Mouse (Mus musculus): ENCODE results near the gene Thbs2. TPM values are rescaled to one million over a fixed set of nuclear protein-coding genes. Genes with fewer than 3 reads are reported as not detected.

Gene Thbs2
- 3.9 and 9.8 TPM in 2 replicates for polyA plus RNA-seq (2014; fragmentation: Nextera tagmentation; extraction: Ambion mirVana)

DNA sequence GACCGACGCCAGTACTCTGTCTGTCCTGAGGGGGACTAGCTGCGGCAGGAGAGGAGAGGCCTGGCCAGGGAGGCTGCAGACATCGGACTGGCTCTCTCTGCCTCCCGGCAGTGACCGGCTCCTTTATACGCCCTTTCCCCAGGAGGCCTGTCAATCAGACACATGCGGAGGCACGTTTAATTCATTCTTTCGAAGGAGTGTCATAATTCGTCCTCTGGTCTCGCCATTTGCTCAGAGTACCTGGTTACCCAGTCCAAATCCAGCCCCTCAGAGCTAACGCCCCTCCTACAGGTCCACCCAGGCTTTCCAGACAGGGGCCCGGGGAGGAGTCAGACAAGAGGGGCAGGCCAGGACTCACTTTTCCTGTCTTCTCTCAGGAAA is at the start of gene Thbs2:
Gene Thbs2 (minus strand): TSS at position 242 of the 381 bp plus-strand sequence.
- Histone ChIP-seq H3K27me3 (ENCODE audit: control insufficient read depth, insufficient read depth, low read length) (no peaks in the 10 kb centered on the region), H3K9ac (replicated peaks; ENCODE audit: low read depth, low read length) (peak within 1 kb of the TSS; percentile 22; the same call in 1 of the 2 replicates), H3K4me3 (ENCODE audit: low read depth, low read length) (peak within 1 kb of the TSS; percentile 11; the same call in 1 of the 2 replicates), H3K4me2 (ENCODE audit: low read depth, low read length) (peak within 1 kb of the TSS; percentile 37), H3K4me1 (ENCODE audit: control insufficient read depth, insufficient read depth, low read length) (peaks cover 6% of the 10 kb centered on the region; the same call in 1 of the 2 replicates), H3K27ac (ENCODE audit: low read depth, low read length) (no peak within 1 kb of the TSS), H3K36me3 (ENCODE audit: control insufficient read depth, insufficient read depth, low read length) (no peaks in the 10 kb centered on the region), H3K9me3 (ENCODE audit: control insufficient read depth, low read length) (no peaks in the 10 kb centered on the region)
- 1% methylated on average over 14 of the region's 14 CpGs for WGBS
- peak; percentile 68 for ATAC-seq (ENCODE audit: low read depth)

DNA sequence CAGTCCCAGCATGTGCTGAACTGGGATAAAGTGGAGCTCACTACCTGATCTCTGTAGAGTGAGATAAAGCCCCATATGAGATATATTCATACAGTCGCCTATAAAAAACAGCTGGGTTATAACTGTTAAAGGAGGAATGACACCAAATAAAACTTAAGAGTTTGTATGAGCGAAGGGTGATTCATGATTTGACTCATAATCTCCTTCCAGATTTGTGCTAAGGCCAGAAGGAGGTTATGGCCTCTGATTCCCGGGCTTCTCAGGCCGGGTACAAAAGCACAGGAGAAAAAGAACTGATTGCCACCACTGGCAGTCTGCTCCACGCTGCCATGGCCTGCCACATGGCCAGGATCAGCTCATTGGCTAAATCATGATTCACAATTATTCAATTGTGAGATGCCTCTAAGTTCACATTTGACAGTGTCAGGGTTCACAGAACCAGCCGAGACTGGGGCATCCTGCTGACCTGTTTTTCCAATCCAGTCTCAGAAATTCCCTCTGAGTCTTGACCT is 41.5 kb upstream of the Thbs2 start:
- H3K27ac ChIP-seq (ENCODE audit: low read depth, low read length): no peak overlapping the region
- H3K27me3 ChIP-seq (ENCODE audit: control insufficient read depth, insufficient read depth, low read length): no peaks in the 10 kb centered on the region
- 83% methylated on average over 6 of the region's 6 CpGs for WGBS
- no peak overlapping the region for H3K9ac ChIP-seq (replicated peaks; ENCODE audit: low read depth, low read length)
- H3K4me2 ChIP-seq (ENCODE audit: low read depth, low read length): no peak overlapping the region
- no peaks in the 10 kb centered on the region for H3K9me3 ChIP-seq (ENCODE audit: control insufficient read depth, low read length)
- no peaks in the 10 kb centered on the region for H3K4me1 ChIP-seq (ENCODE audit: control insufficient read depth, insufficient read depth, low read length)
- no peak overlapping the region for H3K4me3 ChIP-seq (ENCODE audit: low read depth, low read length)
- no peak for ATAC-seq (ENCODE audit: low read depth)
- H3K36me3 ChIP-seq (ENCODE audit: control insufficient read depth, insufficient read depth, low read length): no peaks in the 10 kb centered on the region

DNA sequence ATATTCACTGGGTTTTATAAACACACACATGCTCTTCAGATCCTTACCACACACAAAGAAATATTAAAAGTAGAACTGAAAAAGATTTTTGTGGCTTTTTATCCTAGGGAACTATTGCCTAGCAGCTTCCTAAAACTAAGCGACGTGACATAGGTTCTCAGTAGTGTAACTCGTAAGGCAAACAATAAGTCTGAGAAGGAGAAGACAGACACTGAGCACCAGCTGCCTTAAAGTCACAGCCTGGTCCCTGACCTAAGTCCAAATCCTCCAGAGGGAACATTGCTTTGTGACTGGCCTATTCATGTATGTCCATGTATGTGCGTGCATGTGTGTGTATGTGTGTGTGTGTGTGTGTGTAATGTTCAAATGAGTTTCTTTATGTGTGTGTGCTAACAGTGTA is 40.3 kb upstream of the Thbs2 start:
- Histone ChIP-seq H3K4me3 (ENCODE audit: low read depth, low read length) (no peak overlapping the region), H3K27me3 (ENCODE audit: control insufficient read depth, insufficient read depth, low read length) (no peaks in the 10 kb centered on the region), H3K36me3 (ENCODE audit: control insufficient read depth, insufficient read depth, low read length) (no peaks in the 10 kb centered on the region), H3K27ac (ENCODE audit: low read depth, low read length) (no peak overlapping the region), H3K4me2 (ENCODE audit: low read depth, low read length) (no peak overlapping the region), H3K9ac (replicated peaks; ENCODE audit: low read depth, low read length) (no peak overlapping the region), H3K9me3 (ENCODE audit: control insufficient read depth, low read length) (no peaks in the 10 kb centered on the region), H3K4me1 (ENCODE audit: control insufficient read depth, insufficient read depth, low read length) (no peaks in the 10 kb centered on the region)
- no peak for ATAC-seq (ENCODE audit: low read depth)
- WGBS: 82% methylated on average over 4 of the region's 4 CpGs

DNA sequence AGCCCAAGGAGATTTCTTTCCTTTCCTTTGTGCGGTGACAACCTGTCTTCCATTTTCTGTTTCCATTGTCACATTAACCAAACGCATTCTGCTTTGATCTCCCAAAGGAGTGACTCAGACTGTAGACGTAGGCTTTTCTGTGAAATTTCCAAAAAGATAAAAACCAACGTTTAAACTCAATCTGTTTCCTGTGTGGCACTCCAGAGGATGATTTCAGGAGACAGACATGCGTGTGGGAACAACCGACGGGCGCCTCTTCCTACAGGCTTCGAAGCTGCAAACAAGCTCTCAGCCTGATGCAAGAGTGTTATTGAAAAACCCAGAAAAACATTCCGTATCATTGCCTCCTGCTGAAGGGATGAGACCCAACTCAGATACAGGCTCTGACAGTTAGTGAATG is 39.9 kb upstream of the Thbs2 start:
- Histone ChIP-seq H3K4me1 (ENCODE audit: control insufficient read depth, insufficient read depth, low read length) (no peaks in the 10 kb centered on the region), H3K4me3 (ENCODE audit: low read depth, low read length) (no peak overlapping the region), H3K9ac (replicated peaks; ENCODE audit: low read depth, low read length) (no peak overlapping the region), H3K4me2 (ENCODE audit: low read depth, low read length) (no peak overlapping the region), H3K27ac (ENCODE audit: low read depth, low read length) (no peak overlapping the region), H3K36me3 (ENCODE audit: control insufficient read depth, insufficient read depth, low read length) (no peaks in the 10 kb centered on the region), H3K9me3 (ENCODE audit: control insufficient read depth, low read length) (no peaks in the 10 kb centered on the region), H3K27me3 (ENCODE audit: control insufficient read depth, insufficient read depth, low read length) (no peaks in the 10 kb centered on the region)
- ATAC-seq (ENCODE audit: low read depth): no peak
- 76% methylated on average over 10 of the region's 10 CpGs for WGBS

DNA sequence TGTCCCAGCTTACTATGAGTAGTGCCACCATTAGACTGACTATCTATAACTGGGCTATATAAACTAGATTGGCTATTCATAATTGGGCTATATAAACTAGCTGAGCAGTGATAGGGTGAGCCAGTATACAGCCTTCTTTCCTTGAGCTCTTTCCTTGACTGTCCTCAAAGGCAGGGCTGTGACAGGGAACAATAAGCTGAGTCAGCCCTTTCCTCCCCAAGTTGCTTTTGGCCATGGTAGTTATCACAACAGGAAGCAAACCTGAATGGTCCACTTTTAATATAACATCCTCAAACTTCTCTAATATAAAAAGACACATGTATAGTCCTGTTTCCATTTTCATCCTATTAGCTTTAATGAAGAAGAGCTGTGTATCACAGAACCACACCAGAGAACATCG is 39.0 kb upstream of the Thbs2 start:
- H3K9me3 ChIP-seq (ENCODE audit: control insufficient read depth, low read length): no peaks in the 10 kb centered on the region
- H3K27ac ChIP-seq (ENCODE audit: low read depth, low read length): no peak overlapping the region
- 88% methylated on average over 1 of the region's 1 CpGs for WGBS
- no peak for ATAC-seq (ENCODE audit: low read depth)
- H3K36me3 ChIP-seq (ENCODE audit: control insufficient read depth, insufficient read depth, low read length): no peaks in the 10 kb centered on the region
- H3K27me3 ChIP-seq (ENCODE audit: control insufficient read depth, insufficient read depth, low read length): no peaks in the 10 kb centered on the region
- H3K4me1 ChIP-seq (ENCODE audit: control insufficient read depth, insufficient read depth, low read length): no peaks in the 10 kb centered on the region
- no peak overlapping the region for H3K4me3 ChIP-seq (ENCODE audit: low read depth, low read length)
- H3K4me2 ChIP-seq (ENCODE audit: low read depth, low read length): no peak overlapping the region
- no peak overlapping the region for H3K9ac ChIP-seq (replicated peaks; ENCODE audit: low read depth, low read length)

DNA sequence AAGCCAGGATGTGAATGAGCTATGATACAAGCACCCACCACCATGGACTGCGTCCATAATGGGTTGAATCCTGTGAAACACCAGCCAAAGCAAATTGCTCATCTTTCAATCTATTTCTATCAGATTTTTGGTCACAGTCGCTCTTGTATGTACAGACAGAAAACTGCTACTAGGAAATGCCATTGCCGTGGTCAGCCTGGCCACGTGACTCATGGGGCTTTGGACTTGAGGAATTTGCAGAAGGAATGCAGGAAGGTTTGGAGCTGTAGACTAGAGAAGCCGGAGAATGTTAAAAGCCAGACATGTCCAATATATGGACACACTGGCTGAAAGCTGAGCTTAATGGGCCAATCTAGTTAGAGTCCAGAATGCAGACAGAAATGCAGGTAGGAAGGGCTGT is 36.6 kb upstream of the Thbs2 start:
- ATAC-seq (ENCODE audit: low read depth): no peak
- Histone ChIP-seq H3K4me3 (ENCODE audit: low read depth, low read length) (no peak overlapping the region), H3K9me3 (ENCODE audit: control insufficient read depth, low read length) (no peaks in the 10 kb centered on the region), H3K9ac (replicated peaks; ENCODE audit: low read depth, low read length) (no peak overlapping the region), H3K4me2 (ENCODE audit: low read depth, low read length) (no peak overlapping the region), H3K36me3 (ENCODE audit: control insufficient read depth, insufficient read depth, low read length) (no peaks in the 10 kb centered on the region), H3K27me3 (ENCODE audit: control insufficient read depth, insufficient read depth, low read length) (no peaks in the 10 kb centered on the region), H3K27ac (ENCODE audit: low read depth, low read length) (no peak overlapping the region), H3K4me1 (ENCODE audit: control insufficient read depth, insufficient read depth, low read length) (no peaks in the 10 kb centered on the region)
- WGBS: 92% methylated on average over 5 of the region's 5 CpGs

DNA sequence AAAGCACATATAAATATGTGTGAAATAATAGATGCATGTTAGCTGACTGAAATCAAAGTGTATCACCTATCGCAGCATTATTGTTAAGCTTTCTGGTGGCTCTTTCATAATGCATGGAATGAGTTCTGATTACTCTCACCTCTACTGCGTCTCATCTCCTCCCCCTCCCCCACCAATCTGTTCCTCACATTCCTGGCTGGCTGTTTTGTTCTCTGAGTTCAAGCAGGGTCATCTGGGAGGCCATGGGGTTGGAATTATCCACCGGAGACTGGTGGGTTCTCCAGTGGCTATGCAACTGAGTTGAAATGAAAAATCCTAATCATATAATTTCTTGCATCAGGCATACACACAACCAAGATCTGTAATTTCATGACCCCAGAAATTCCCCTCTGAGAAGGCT is 33.4 kb upstream of the Thbs2 start:
- no peaks in the 10 kb centered on the region for H3K27me3 ChIP-seq (ENCODE audit: control insufficient read depth, insufficient read depth, low read length)
- no peaks in the 10 kb centered on the region for H3K9me3 ChIP-seq (ENCODE audit: control insufficient read depth, low read length)
- H3K4me3 ChIP-seq (ENCODE audit: low read depth, low read length): no peak overlapping the region
- H3K9ac ChIP-seq (replicated peaks; ENCODE audit: low read depth, low read length): no peak overlapping the region
- H3K4me1 ChIP-seq (ENCODE audit: control insufficient read depth, insufficient read depth, low read length): no peaks in the 10 kb centered on the region
- ATAC-seq (ENCODE audit: low read depth): no peak
- H3K27ac ChIP-seq (ENCODE audit: low read depth, low read length): no peak overlapping the region
- no peaks in the 10 kb centered on the region for H3K36me3 ChIP-seq (ENCODE audit: control insufficient read depth, insufficient read depth, low read length)
- H3K4me2 ChIP-seq (ENCODE audit: low read depth, low read length): no peak overlapping the region
- 21% methylated on average over 3 of the region's 3 CpGs for WGBS

DNA sequence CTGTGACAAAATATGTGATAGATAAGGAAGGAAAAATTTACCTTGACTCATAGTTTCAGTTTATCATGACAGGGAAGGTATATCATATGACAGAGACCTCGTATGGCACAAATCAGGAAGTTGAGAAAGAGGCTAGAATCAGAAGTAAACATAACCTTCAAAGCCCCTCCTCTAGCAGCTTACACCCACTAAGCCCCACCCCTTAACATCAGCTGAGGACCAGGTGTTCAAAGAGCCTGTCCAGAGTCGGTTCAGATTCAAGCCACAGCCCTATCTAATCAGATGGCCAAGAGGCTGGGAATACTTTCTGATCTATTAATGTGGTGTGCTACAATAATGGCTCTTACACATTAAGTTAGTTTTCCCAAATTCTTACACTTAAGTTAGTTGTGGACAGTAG is 30.8 kb upstream of the Thbs2 start:
- H3K9ac ChIP-seq (replicated peaks; ENCODE audit: low read depth, low read length): no peak overlapping the region
- H3K4me3 ChIP-seq (ENCODE audit: low read depth, low read length): no peak overlapping the region
- no peak for ATAC-seq (ENCODE audit: low read depth)
- H3K27me3 ChIP-seq (ENCODE audit: control insufficient read depth, insufficient read depth, low read length): no peaks in the 10 kb centered on the region
- no peak overlapping the region for H3K27ac ChIP-seq (ENCODE audit: low read depth, low read length)
- H3K4me2 ChIP-seq (ENCODE audit: low read depth, low read length): no peak overlapping the region
- 74% methylated on average over 2 of the region's 2 CpGs for whole genome bisulfite sequencing
- no peaks in the 10 kb centered on the region for H3K36me3 ChIP-seq (ENCODE audit: control insufficient read depth, insufficient read depth, low read length)
- H3K4me1 ChIP-seq (ENCODE audit: control insufficient read depth, insufficient read depth, low read length): no peaks in the 10 kb centered on the region
- no peaks in the 10 kb centered on the region for H3K9me3 ChIP-seq (ENCODE audit: control insufficient read depth, low read length)

DNA sequence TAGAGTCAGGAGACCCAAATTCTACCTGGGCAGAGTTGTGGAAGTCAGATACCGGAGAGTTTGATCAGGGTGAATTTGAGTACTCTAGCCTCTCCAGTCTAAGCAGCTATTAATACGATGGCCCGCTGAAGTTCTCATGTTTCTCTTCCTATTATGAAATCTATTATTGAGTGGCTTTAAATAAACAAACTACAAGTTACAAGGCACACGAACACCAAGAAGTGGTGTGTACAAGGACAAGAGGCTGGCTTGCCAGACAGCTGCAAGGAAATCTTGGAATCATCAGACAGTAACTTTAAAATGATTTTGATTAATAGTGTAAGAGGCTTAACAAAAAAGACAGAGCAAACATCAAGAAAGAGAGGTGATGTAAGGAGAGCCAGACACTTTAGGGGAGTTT is 27.3 kb upstream of the Thbs2 start:
- Histone ChIP-seq H3K4me2 (ENCODE audit: low read depth, low read length) (no peak overlapping the region), H3K27me3 (ENCODE audit: control insufficient read depth, insufficient read depth, low read length) (no peaks in the 10 kb centered on the region), H3K9me3 (ENCODE audit: control insufficient read depth, low read length) (no peaks in the 10 kb centered on the region), H3K4me1 (ENCODE audit: control insufficient read depth, insufficient read depth, low read length) (no peaks in the 10 kb centered on the region), H3K9ac (replicated peaks; ENCODE audit: low read depth, low read length) (no peak overlapping the region), H3K27ac (ENCODE audit: low read depth, low read length) (no peak overlapping the region), H3K36me3 (ENCODE audit: control insufficient read depth, insufficient read depth, low read length) (no peaks in the 10 kb centered on the region), H3K4me3 (ENCODE audit: low read depth, low read length) (no peak overlapping the region)
- ATAC-seq (ENCODE audit: low read depth): no peak
- 87% methylated on average over 4 of the region's 4 CpGs for WGBS

All from neural tube, embryonic 14.5 days (tissue).